Mouse (Mus musculus): ENCODE measurements around the gene Itpr3. TPM values are rescaled to one million over a fixed set of nuclear protein-coding genes. Genes with fewer than 3 reads are reported as not detected.

Itpr3 gene
- total RNA-seq, 1 experiment: 44.1 TPM

DNA sequence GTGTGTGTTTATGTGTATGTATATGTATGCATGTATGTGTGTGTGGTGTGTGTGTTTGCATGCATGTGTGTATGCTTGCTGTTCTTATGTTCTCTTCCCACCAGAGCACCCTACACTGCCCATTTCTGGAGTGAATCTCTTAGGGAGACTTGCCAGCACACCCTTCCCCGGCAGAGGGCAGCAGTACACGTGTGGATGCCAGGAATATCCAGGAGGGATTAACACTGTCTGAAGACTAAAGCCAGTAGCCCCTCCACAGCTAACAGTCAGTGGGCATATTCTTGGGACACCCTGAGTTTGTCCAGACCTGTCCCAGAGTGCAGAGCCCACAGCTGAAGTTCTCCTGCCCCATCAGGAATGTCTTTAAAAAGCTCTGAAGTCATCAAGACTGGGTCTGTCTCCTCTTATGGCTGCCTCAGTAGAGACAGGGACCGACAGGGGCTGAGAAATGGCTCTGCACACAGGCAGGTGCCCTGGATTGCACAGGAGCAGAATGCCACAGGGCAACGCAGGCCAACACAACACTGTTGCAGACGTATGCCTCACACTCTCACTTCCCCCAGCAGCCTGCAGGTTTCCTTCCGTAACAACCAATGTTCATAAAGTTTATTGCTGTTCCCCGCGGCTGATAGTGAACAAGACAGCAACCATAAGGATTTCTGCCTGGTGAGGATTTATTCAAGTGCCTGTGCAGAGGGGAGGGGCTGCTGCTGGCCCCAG is 108.1 kb downstream of the Itpr3 start:
- Histone ChIP-seq H3K4me1 (ENCODE audit: control insufficient read depth in 2 of 2, insufficient read depth in 2 of 2, low read length in 2 of 2, poor library complexity in 1 of 2) (no peaks in the 10 kb centered on the region; a peak in 1 of 4 replicates), H3K9me3 (ENCODE audit: control insufficient read depth, insufficient read depth, low read depth, low read length) (no peaks in the 10 kb centered on the region), H3K36me3 (ENCODE audit: control insufficient read depth, insufficient read depth, low read length, poor library complexity, severe bottlenecking) (no peaks in the 10 kb centered on the region), H3K4me3 (ENCODE audit: insufficient read depth in 1 of 2, low read depth in 1 of 2, low read length in 2 of 2, poor library complexity in 1 of 2, severe bottlenecking in 1 of 2) (no peak overlapping the region), H3K27ac (ENCODE audit: insufficient read depth, low read depth, low read length, poor library complexity, severe bottlenecking) (no peak overlapping the region), H3K9ac (ENCODE audit: insufficient read depth, low read depth, low read length, poor library complexity, severe bottlenecking) (no peak overlapping the region)
- TF ChIP-seq CHD2 (IDR thresholded peaks at IDR 0.05; ENCODE audit: low read depth, low read length) (no peak), ZC3H11A (IDR thresholded peaks at IDR 0.05; ENCODE audit: borderline replicate concordance, low read depth, low read length) (no peak), ZNF384 (IDR thresholded peaks at IDR 0.05; ENCODE audit: low read depth, low read length) (no peak), HCFC1 (IDR thresholded peaks at IDR 0.05; ENCODE audit: borderline replicate concordance, insufficient read depth, low read length) (no peak), MAFK (IDR thresholded peaks at IDR 0.05; ENCODE audit: insufficient read depth, low read depth, low read length) (no peak)
- no peak for DNase-seq (ENCODE audit: low read depth, low spot score)
- in situ Hi-C loops (cut with MboI; ENCODE audit: low sequenced_read_pairs in 2 of 2, unreplicated experiment in 2 of 2): no loop called here

DNA sequence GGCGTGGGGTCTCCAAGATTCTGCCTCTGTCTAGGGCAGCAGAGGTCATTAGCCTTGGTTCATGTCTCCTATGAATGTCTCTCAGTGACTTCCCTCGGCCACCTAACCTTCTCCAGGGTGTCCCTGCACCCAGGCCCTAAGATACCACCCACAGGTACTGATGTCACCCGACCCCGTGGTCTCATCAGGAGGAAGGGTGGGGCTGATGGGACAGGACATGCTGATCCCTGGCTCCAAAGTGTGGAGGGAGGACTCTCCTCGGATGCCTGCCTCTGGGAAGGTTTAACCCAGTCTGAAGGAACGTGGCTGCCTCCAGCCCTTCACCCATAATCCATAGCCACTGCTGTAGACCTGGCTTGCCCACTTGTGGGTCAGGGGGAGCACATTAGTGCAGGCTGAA is 109.8 kb downstream of the Itpr3 start:
- in situ Hi-C loops (cut with MboI; ENCODE audit: low sequenced_read_pairs in 2 of 2, unreplicated experiment in 2 of 2): no loop called here
- H3K4me3 ChIP-seq (ENCODE audit: insufficient read depth in 1 of 2, low read depth in 1 of 2, low read length in 2 of 2, poor library complexity in 1 of 2, severe bottlenecking in 1 of 2): no peak overlapping the region
- no peak overlapping the region for H3K27ac ChIP-seq (ENCODE audit: insufficient read depth, low read depth, low read length, poor library complexity, severe bottlenecking)
- no peaks in the 10 kb centered on the region for H3K36me3 ChIP-seq (ENCODE audit: control insufficient read depth, insufficient read depth, low read length, poor library complexity, severe bottlenecking)
- DNase-seq (ENCODE audit: low read depth, low spot score): no peak
- H3K4me1 ChIP-seq (ENCODE audit: control insufficient read depth in 2 of 2, insufficient read depth in 2 of 2, low read length in 2 of 2, poor library complexity in 1 of 2): no peaks in the 10 kb centered on the region; a peak in 1 of 4 replicates
- no peak overlapping the region for H3K9ac ChIP-seq (ENCODE audit: insufficient read depth, low read depth, low read length, poor library complexity, severe bottlenecking)
- no peaks in the 10 kb centered on the region for H3K9me3 ChIP-seq (ENCODE audit: control insufficient read depth, insufficient read depth, low read depth, low read length)
- no peak for TF ChIP-seq CHD2 (IDR thresholded peaks at IDR 0.05; ENCODE audit: low read depth, low read length)
- no peak for TF ChIP-seq ZNF384 (IDR thresholded peaks at IDR 0.05; ENCODE audit: low read depth, low read length)
- TF ChIP-seq HCFC1 (IDR thresholded peaks at IDR 0.05; ENCODE audit: borderline replicate concordance, insufficient read depth, low read length): no peak
- TF ChIP-seq MAFK (IDR thresholded peaks at IDR 0.05; ENCODE audit: insufficient read depth, low read depth, low read length): no peak
- no peak for TF ChIP-seq ZC3H11A (IDR thresholded peaks at IDR 0.05; ENCODE audit: borderline replicate concordance, low read depth, low read length)

GRCm38 (mm10) chr17:27167545-27167944 is 110.4 kb downstream of the Itpr3 start, which contains the start of gene Ip6k3:
Gene Ip6k3, minus strand, starts transcription at chr17:27167795.
- H3K4me1 ChIP-seq (ENCODE audit: control insufficient read depth in 2 of 2, insufficient read depth in 2 of 2, low read length in 2 of 2, poor library complexity in 1 of 2): no peaks in the 10 kb centered on the region; a peak in 1 of 4 replicates
- no peak within 1 kb of the TSS for H3K4me3 ChIP-seq (ENCODE audit: insufficient read depth in 1 of 2, low read depth in 1 of 2, low read length in 2 of 2, poor library complexity in 1 of 2, severe bottlenecking in 1 of 2)
- H3K9me3 ChIP-seq (ENCODE audit: control insufficient read depth, insufficient read depth, low read depth, low read length): no peaks in the 10 kb centered on the region
- DNase-seq (ENCODE audit: low read depth, low spot score): no peak
- no peak within 1 kb of the TSS for H3K9ac ChIP-seq (ENCODE audit: insufficient read depth, low read depth, low read length, poor library complexity, severe bottlenecking)
- H3K27ac ChIP-seq (ENCODE audit: insufficient read depth, low read depth, low read length, poor library complexity, severe bottlenecking): no peak within 1 kb of the TSS
- H3K36me3 ChIP-seq (ENCODE audit: control insufficient read depth, insufficient read depth, low read length, poor library complexity, severe bottlenecking): no peaks in the 10 kb centered on the region
- TF ChIP-seq ZNF384 (IDR thresholded peaks at IDR 0.05; ENCODE audit: low read depth, low read length): no peak
- TF ChIP-seq MAFK (IDR thresholded peaks at IDR 0.05; ENCODE audit: insufficient read depth, low read depth, low read length): no peak
- no peak for TF ChIP-seq ZC3H11A (IDR thresholded peaks at IDR 0.05; ENCODE audit: borderline replicate concordance, low read depth, low read length)
- TF ChIP-seq HCFC1 (IDR thresholded peaks at IDR 0.05; ENCODE audit: borderline replicate concordance, insufficient read depth, low read length): no peak
- no peak for TF ChIP-seq CHD2 (IDR thresholded peaks at IDR 0.05; ENCODE audit: low read depth, low read length)
- in situ Hi-C loops (cut with MboI; ENCODE audit: low sequenced_read_pairs in 2 of 2, unreplicated experiment in 2 of 2): no loop called here

GRCm38 (mm10) chr17:27168569-27168968 is 111.5 kb downstream of the Itpr3 start:
- H3K27ac ChIP-seq (ENCODE audit: insufficient read depth, low read depth, low read length, poor library complexity, severe bottlenecking): no peak overlapping the region
- no peaks in the 10 kb centered on the region for H3K9me3 ChIP-seq (ENCODE audit: control insufficient read depth, insufficient read depth, low read depth, low read length)

More at GRCm38 (mm10) chr17:27168569-27168968, 111.5 kb downstream of the Itpr3 start:
- H3K36me3 ChIP-seq (ENCODE audit: control insufficient read depth, insufficient read depth, low read length, poor library complexity, severe bottlenecking): no peaks in the 10 kb centered on the region
- H3K9ac ChIP-seq (ENCODE audit: insufficient read depth, low read depth, low read length, poor library complexity, severe bottlenecking): no peak overlapping the region
- no peaks in the 10 kb centered on the region for H3K4me1 ChIP-seq (ENCODE audit: control insufficient read depth in 2 of 2, insufficient read depth in 2 of 2, low read length in 2 of 2, poor library complexity in 1 of 2)
- TF ChIP-seq ZNF384 (IDR thresholded peaks at IDR 0.05; ENCODE audit: low read depth, low read length): no peak
- TF ChIP-seq ZC3H11A (IDR thresholded peaks at IDR 0.05; ENCODE audit: borderline replicate concordance, low read depth, low read length): no peak
- no peak for TF ChIP-seq CHD2 (IDR thresholded peaks at IDR 0.05; ENCODE audit: low read depth, low read length)
- no peak for TF ChIP-seq MAFK (IDR thresholded peaks at IDR 0.05; ENCODE audit: insufficient read depth, low read depth, low read length)
- TF ChIP-seq HCFC1 (IDR thresholded peaks at IDR 0.05; ENCODE audit: borderline replicate concordance, insufficient read depth, low read length): no peak
- in situ Hi-C loops (cut with MboI; ENCODE audit: low sequenced_read_pairs in 2 of 2, unreplicated experiment in 2 of 2): no loop called here
- no peak for DNase-seq (ENCODE audit: low read depth, low spot score)
- no peak overlapping the region for H3K4me3 ChIP-seq (ENCODE audit: insufficient read depth in 1 of 2, low read depth in 1 of 2, low read length in 2 of 2, poor library complexity in 1 of 2, severe bottlenecking in 1 of 2)

Measured in ES-E14 (cell line).